Mouse (Mus musculus) hindbrain, embryonic 14.5 days (tissue): ENCODE measurements around the gene Ttc9c. TPM values are rescaled to one million over a fixed set of nuclear protein-coding genes. Genes with fewer than 3 reads are reported as not detected.

ENCODE experiments used
- ATAC-seq: fragments of 200-750 bp; cut with Nextera tagmentation; 2 replicates; pipeline ENCODE4 v1.8.0; 2017; ENCODE audit warnings: moderate number of reproducible peaks, mild to moderate bottlenecking, moderate TSS enrichment, moderate library complexity; ENCODE audit not compliant: low FRiP score
- DNase-seq: peaks from one replicate; pipeline ENCODE4 v3.0.0-alpha.2; 2015; ENCODE audit warnings: low spot score
- H3K27ac ChIP-seq: fragments of 300-500 bp; sonication (generic); 2 replicates; pipeline ENCODE4 v1.5.1; 2014; ENCODE audit warnings: mild to moderate bottlenecking, moderate library complexity
- H3K27me3 ChIP-seq: fragments of 300-500 bp; sonication (generic); 2 replicates; pipeline ENCODE4 v1.6.1; 2014; ENCODE audit warnings: mild to moderate bottlenecking, low read length, mixed read lengths; ENCODE audit not compliant: control insufficient read depth, insufficient read depth
- H3K36me3 ChIP-seq: fragments of 300-500 bp; sonication (generic); replicated peaks from 2 replicates; pipeline ENCODE4 v1.6.1; 2014; ENCODE audit not compliant: control insufficient read depth, insufficient read depth
- H3K4me1 ChIP-seq: fragments of 300-500 bp; sonication (generic); replicated peaks from 2 replicates; pipeline ENCODE4 v1.6.1; 2014; ENCODE audit warnings: antibody characterized with exemption, low read length, mixed read lengths; ENCODE audit not compliant: control insufficient read depth, insufficient read depth
- H3K4me2 ChIP-seq: fragments of 300-500 bp; sonication (generic); replicated peaks from 2 replicates; pipeline ENCODE4 v1.6.1; 2014; ENCODE audit warnings: mild to moderate bottlenecking, moderate library complexity
- H3K4me3 ChIP-seq: fragments of 300-500 bp; sonication (generic); replicated peaks from 2 replicates; pipeline ENCODE4 v1.5.1; 2014; ENCODE audit warnings: mild to moderate bottlenecking, low read length
- H3K9ac ChIP-seq: fragments of 300-500 bp; sonication (generic); 2 replicates; pipeline ENCODE4 v1.6.1; 2014
- H3K9me3 ChIP-seq: fragments of 300-500 bp; sonication (generic); 2 replicates; pipeline ENCODE4 v1.6.1; 2016; ENCODE audit warnings: low read length; ENCODE audit not compliant: control insufficient read depth
- WGBS: fragments of 180-500 bp; shearing (Covaris S2); extraction: QIAGEN DNeasy Blood & Tissue Kit; methylation state at CpG from one replicate; pipeline ENCODE4 v1.1.7; 2014; 5-methylcytosine and 5-hydroxymethylcytosine counted together
- polyA plus RNA-seq: library from polyadenylated mRNA; unstranded; fragments of >200 nt; fragmentation: Nextera tagmentation; extraction: Ambion mirVana; gene quantifications from 2 replicates; pipeline ENCODE4 v1.2.1, GENCODE M21; 2014

Gene Ttc9c
- polyA plus RNA-seq, 1 experiment from 2014 or later: 46.9 TPM

DNA sequence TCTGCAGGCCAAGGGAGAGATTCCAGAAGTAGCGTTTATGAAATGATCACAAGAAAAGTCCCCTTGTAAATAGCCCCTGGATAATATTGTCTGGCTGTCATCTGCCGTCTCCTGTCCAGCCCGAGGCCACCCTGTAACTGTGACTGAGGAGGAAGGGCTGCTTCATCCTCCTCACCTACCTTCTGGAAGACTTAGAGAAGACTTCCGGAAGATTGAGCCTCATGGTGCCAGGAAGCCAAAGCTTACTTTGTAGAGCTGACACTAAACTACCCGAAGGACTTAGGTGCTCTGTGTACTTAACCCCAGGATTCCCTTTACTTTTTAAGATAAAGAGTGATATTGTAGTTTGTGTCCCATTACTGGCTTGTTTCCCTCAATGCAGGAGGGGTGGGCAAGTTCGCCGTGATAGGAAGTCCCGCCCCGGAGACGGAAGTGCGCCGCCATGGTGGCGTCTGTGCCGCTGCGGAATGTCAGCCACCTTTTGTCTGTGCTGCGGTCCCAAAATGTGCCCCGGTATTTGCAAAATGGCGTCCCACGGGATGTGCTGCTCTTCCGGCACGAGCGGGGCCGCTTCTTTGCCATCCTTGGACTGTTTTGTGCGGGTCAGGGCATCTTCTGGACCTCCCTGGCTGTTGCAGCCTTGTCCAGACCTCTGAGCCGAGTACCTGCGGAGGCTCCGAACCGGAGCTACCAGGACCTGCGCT is 48.4 kb downstream of the Ttc9c start, which contains the start of gene Tmem223:
Gene Tmem223 (plus strand): TSS at position 430 of the 704 bp plus-strand sequence.
- Histone ChIP-seq H3K27ac (peak within 1 kb of the TSS; percentile 82), H3K4me3 (peak within 1 kb of the TSS; percentile 59), H3K9ac (peak within 1 kb of the TSS; percentile 86), H3K27me3 (no peaks in the 10 kb centered on the region), H3K4me1 (peaks cover 36% of the 10 kb centered on the region), H3K4me2 (peak within 1 kb of the TSS; percentile 86), H3K36me3 (peaks cover 69% of the 10 kb centered on the region), H3K9me3 (no peaks in the 10 kb centered on the region; the same call in 1 of the 2 replicates)
- DNase-seq (peak; percentile 79), ATAC-seq (peak; percentile 56)
- WGBS: 16% methylated on average over 29 of the region's 29 CpGs

DNA sequence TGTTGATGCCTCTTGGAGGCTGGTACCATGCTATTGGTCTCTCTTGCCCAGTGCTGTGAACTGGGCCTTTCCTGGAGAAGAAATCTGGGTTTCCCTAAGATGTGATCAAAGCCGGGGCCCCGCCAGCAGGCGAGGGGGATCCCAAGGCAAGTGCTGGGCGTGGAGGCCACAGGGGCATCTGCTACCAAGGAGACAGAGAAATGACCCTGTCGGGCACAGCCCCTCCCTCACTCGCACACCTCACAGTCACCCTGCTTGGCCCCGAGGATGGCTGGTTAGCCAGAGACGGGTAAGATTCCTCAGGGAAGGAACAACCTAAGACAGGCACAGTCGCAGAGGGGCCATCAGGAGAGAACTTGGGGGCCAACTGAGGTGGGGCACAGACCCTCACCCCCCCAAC is 53.6 kb downstream of the Ttc9c start:
- WGBS: 96% methylated on average over 9 of the region's 9 CpGs
- ATAC-seq (no peak), DNase-seq (no peak)
- H3K4me3 ChIP-seq: no peak overlapping the region
- no peak overlapping the region for H3K4me2 ChIP-seq
- no peaks in the 10 kb centered on the region for H3K27me3 ChIP-seq
- peaks cover 5% of the 10 kb centered on the region for H3K4me1 ChIP-seq
- H3K9ac ChIP-seq: no peak overlapping the region
- H3K36me3 ChIP-seq: peaks cover 86% of the 10 kb centered on the region
- H3K27ac ChIP-seq: no peak overlapping the region
- peaks cover 11% of the 10 kb centered on the region; the same call in 1 of the 2 replicates for H3K9me3 ChIP-seq

- Histone ChIP-seq H3K4me1 (peaks cover 7% of the 10 kb centered on the region), H3K9me3 (peaks cover 11% of the 10 kb centered on the region; the same call in 1 of the 2 replicates), H3K4me3 (no peak overlapping the region), H3K9ac (no peak overlapping the region), H3K27ac (no peak overlapping the region), H3K27me3 (no peaks in the 10 kb centered on the region), H3K4me2 (no peak overlapping the region), H3K36me3 (peaks cover 63% of the 10 kb centered on the region)
- ATAC-seq: no peak
- DNase-seq: no peak
- WGBS: 97% methylated on average over 4 of the region's 4 CpGs
Observed at GRCm38 (mm10) chr19:8763276-8763675, 55.9 kb downstream of the Ttc9c start.

- ATAC-seq: no peak
- 83% methylated on average over 2 of the region's 2 CpGs for WGBS
- no peak overlapping the region for H3K4me3 ChIP-seq
Observed at GRCm38 (mm10) chr19:8760757-8761156, 58.4 kb downstream of the Ttc9c start.

More at GRCm38 (mm10) chr19:8760757-8761156, 58.4 kb downstream of the Ttc9c start:
- Histone ChIP-seq H3K4me2 (no peak overlapping the region), H3K9ac (no peak overlapping the region), H3K27me3 (no peaks in the 10 kb centered on the region), H3K27ac (no peak overlapping the region), H3K36me3 (peaks cover 38% of the 10 kb centered on the region), H3K9me3 (peaks cover 11% of the 10 kb centered on the region; the same call in 1 of the 2 replicates), H3K4me1 (peaks cover 23% of the 10 kb centered on the region)
- DNase-seq: no peak

Other genes with a start within 250 kb of the Ttc9c start
- gene Slc22a8, start 228.1 kb downstream of the Ttc9c start, polyA plus RNA-seq: 9.2 and 11.9 TPM in 2 replicates
- gene Slc22a6, start 201.3 kb downstream of the Ttc9c start, polyA plus RNA-seq: 3.5 and 3.7 TPM in 2 replicates
- gene Chrm1, start 155.5 kb downstream of the Ttc9c start, polyA plus RNA-seq: 0.30 and 0.35 TPM in 2 replicates
- 161 and 174 TPM in 2 replicates for gene Slc3a2, start 96.0 kb downstream of the Ttc9c start, polyA plus RNA-seq
- 80.7 and 80.8 TPM in 2 replicates for gene Wdr74, start 83.5 kb downstream of the Ttc9c start, polyA plus RNA-seq
- 0.84 and 0.90 TPM in 2 replicates for gene 1700092M07Rik, start 78.6 kb downstream of the Ttc9c start, polyA plus RNA-seq
- gene Stx5a, start 77.9 kb downstream of the Ttc9c start, polyA plus RNA-seq: 102 and 103 TPM in 2 replicates
- gene Nxf1, start 62.3 kb downstream of the Ttc9c start, polyA plus RNA-seq: 120 and 125 TPM in 2 replicates
- 209 and 273 TPM in 2 replicates for gene Tmem223, start 48.3 kb downstream of the Ttc9c start, polyA plus RNA-seq
- 29.3 and 37.5 TPM in 2 replicates for gene Tmem179b, start 44.9 kb downstream of the Ttc9c start, polyA plus RNA-seq
- gene Taf6l, start 32.9 kb downstream of the Ttc9c start, polyA plus RNA-seq: 18.7 TPM in 2 replicates
- gene Polr2g, start 20.8 kb downstream of the Ttc9c start, polyA plus RNA-seq: 134 and 145 TPM in 2 replicates
- 6.8 and 7.1 TPM in 2 replicates for gene Zbtb3, start 16.8 kb downstream of the Ttc9c start, polyA plus RNA-seq
- gene Hnrnpul2, start 677 bp upstream of the Ttc9c start, polyA plus RNA-seq: 8.0 and 8.4 TPM in 2 replicates
- gene AC129217.1, start 10.4 kb upstream of the Ttc9c start, polyA plus RNA-seq: not detected in 2 replicates
- 79.9 and 89.2 TPM in 2 replicates for gene Bscl2, start 18.1 kb upstream of the Ttc9c start, polyA plus RNA-seq
- gene Gng3, start 19.9 kb upstream of the Ttc9c start, polyA plus RNA-seq: 508 and 520 TPM in 2 replicates
- gene Lrrn4cl, start 31.4 kb upstream of the Ttc9c start, polyA plus RNA-seq: 0.82 and 1.1 TPM in 2 replicates
- 129 and 131 TPM in 2 replicates for gene Ubxn1, start 52.2 kb upstream of the Ttc9c start, polyA plus RNA-seq
- gene Uqcc3, start 61.6 kb upstream of the Ttc9c start, polyA plus RNA-seq: 49.1 and 60.6 TPM in 2 replicates
- gene Lbhd1, start 64.4 kb upstream of the Ttc9c start, polyA plus RNA-seq: 33.0 and 39.9 TPM in 2 replicates
- gene Gm49403, start 64.6 kb upstream of the Ttc9c start, polyA plus RNA-seq: not detected in 2 replicates
- gene 1810009A15Rik, start 69.5 kb upstream of the Ttc9c start, polyA plus RNA-seq: 42.7 and 49.2 TPM in 2 replicates
- 2.5 TPM in 1 of 2 replicates, not detected in the other for gene Gm49416, start 69.6 kb upstream of the Ttc9c start, polyA plus RNA-seq
- 26.4 and 28.5 TPM in 2 replicates for gene Ints5, start 73.7 kb upstream of the Ttc9c start, polyA plus RNA-seq
- gene Ganab, start 78.7 kb upstream of the Ttc9c start, polyA plus RNA-seq: 76.8 and 84.1 TPM in 2 replicates
- gene B3gat3, start 101.0 kb upstream of the Ttc9c start, polyA plus RNA-seq: 81.6 and 83.9 TPM in 2 replicates
- 1.4 and 1.6 TPM in 2 replicates for gene Rom1, start 110.0 kb upstream of the Ttc9c start, polyA plus RNA-seq
- gene Eml3, start 110.2 kb upstream of the Ttc9c start, polyA plus RNA-seq: 5.8 and 6.1 TPM in 2 replicates
- 29.3 and 30.3 TPM in 2 replicates for gene Mta2, start 122.5 kb upstream of the Ttc9c start, polyA plus RNA-seq
- gene Tut1, start 134.5 kb upstream of the Ttc9c start, polyA plus RNA-seq: 20.0 and 23.0 TPM in 2 replicates
- 308 and 316 TPM in 2 replicates for gene Eef1g, start 147.7 kb upstream of the Ttc9c start, polyA plus RNA-seq
- gene Ahnak, start 170.0 kb upstream of the Ttc9c start, polyA plus RNA-seq: 4.5 and 4.9 TPM in 2 replicates